16 mouse cellular contexts compared by ENCODE assay signal in genomic region chr11:68352236-68352635, GRCm38 (mm10). TPM values are rescaled to one million over a fixed set of nuclear protein-coding genes. Genes with fewer than 3 reads are reported as not detected.
"Had no signal": no experiment of that assay in that cellular context is flagged by ENCODE, and none has a peak within 500 bp of the region (broad histone marks: within the 10 kb centered on the region; RNA-seq: fewer than 3 reads in every experiment).

No protein-coding gene starts in this region.

- H3K4me3 ChIP-seq: kidney, embryonic 15.5 days; limb, embryonic 13.5 days; liver, embryonic 12.5 days; lung, embryonic 15.5 days; midbrain, embryonic 10.5 days; myocyte; neural tube, embryonic 15.5 days had no signal

- ATAC-seq: liver, embryonic 12.5 days had no signal

- H3K27ac ChIP-seq: kidney, embryonic 15.5 days; limb, embryonic 13.5 days; liver, embryonic 12.5 days; lung, embryonic 15.5 days; midbrain, embryonic 10.5 days; neural tube, embryonic 15.5 days had no signal

- H3K4me1 ChIP-seq: kidney, embryonic 15.5 days; limb, embryonic 13.5 days; liver, embryonic 12.5 days; lung, embryonic 15.5 days had no signal

- H3K9ac ChIP-seq: kidney, embryonic 15.5 days; limb, embryonic 13.5 days; liver, embryonic 12.5 days; lung, embryonic 15.5 days; neural tube, embryonic 15.5 days had no signal

- H3K4me2 ChIP-seq: kidney, embryonic 15.5 days; limb, embryonic 13.5 days; liver, embryonic 12.5 days; lung, embryonic 15.5 days; neural tube, embryonic 15.5 days had no signal

- DNase-seq: kidney, postnatal 14 days; left cerebral cortex, postnatal 4 days; lung, postnatal 4 days; midbrain, embryonic 14.5 days; right cerebral cortex, postnatal 4 days; spleen, adult 18-20 months; thymus, adult 18-20 months; thymus, postnatal 14 days had no signal

- H3K27me3 ChIP-seq: kidney, embryonic 15.5 days; lung, embryonic 15.5 days; neural tube, embryonic 15.5 days had no signal

- H3K9me3 ChIP-seq: kidney, embryonic 15.5 days; limb, embryonic 13.5 days; liver, embryonic 12.5 days; lung, embryonic 15.5 days; midbrain, embryonic 10.5 days; neural tube, embryonic 15.5 days had no signal

- H3K36me3 ChIP-seq: kidney, embryonic 15.5 days; limb, embryonic 13.5 days; liver, embryonic 12.5 days; lung, embryonic 15.5 days had no signal

RNA-seq across cellular contexts. Expression of gene Ntn1, which starts 48.4 kb away (rescaled TPM):
- total RNA-seq: megakaryocyte, adult 5-6 weeks had no signal
